Mouse (Mus musculus) intestine, embryonic 14.5 days (tissue): ENCODE data around the gene Dad1. TPM values are rescaled to one million over a fixed set of nuclear protein-coding genes. Genes with fewer than 3 reads are reported as not detected.

Source experiments
- ATAC-seq: fragments of 200-750 bp; cut with Nextera tagmentation; replicated peaks from 2 replicates; pipeline ENCODE4 v1.8.0; 2017; ENCODE audit warnings: low read depth, moderate number of reproducible peaks, moderate TSS enrichment, moderate library complexity; ENCODE audit not compliant: low FRiP score, low TSS enrichment
- DNase-seq: peaks from one replicate; pipeline ENCODE4 v3.0.0-alpha.2; 2018; ENCODE audit warnings: low spot score
- H3K27ac ChIP-seq: fragments of 300-500 bp; sonication (generic); 2 replicates; pipeline ENCODE4 v1.5.1; 2014; ENCODE audit warnings: low read depth, mild to moderate bottlenecking, control low read depth
- H3K27me3 ChIP-seq: fragments of 300-500 bp; sonication (generic); replicated peaks from 2 replicates; pipeline ENCODE4 v1.6.1; 2014; ENCODE audit warnings: low read length, control low read depth; ENCODE audit not compliant: control insufficient read depth, insufficient read depth
- H3K36me3 ChIP-seq: fragments of 300-500 bp; sonication (generic); 2 replicates; pipeline ENCODE4 v1.6.1; 2014; ENCODE audit warnings: low read length, control low read depth; ENCODE audit not compliant: control insufficient read depth, insufficient read depth
- H3K4me1 ChIP-seq: fragments of 300-500 bp; sonication (generic); replicated peaks from 2 replicates; pipeline ENCODE4 v1.6.1; 2014; ENCODE audit warnings: low read length, control low read depth, mixed read lengths; ENCODE audit not compliant: control insufficient read depth, insufficient read depth
- H3K4me2 ChIP-seq: fragments of 300-500 bp; sonication (generic); 2 replicates; pipeline ENCODE4 v1.6.1; 2014; ENCODE audit warnings: low read length
- H3K4me3 ChIP-seq: fragments of 300-500 bp; sonication (generic); 2 replicates; pipeline ENCODE4 v1.5.1; 2014; ENCODE audit warnings: low read depth, low read length, control low read depth, mixed read lengths
- H3K9ac ChIP-seq: fragments of 300-500 bp; sonication (generic); 2 replicates; pipeline ENCODE4 v1.6.1; 2014; ENCODE audit warnings: mild to moderate bottlenecking, low read length
- H3K9me3 ChIP-seq: fragments of 300-500 bp; sonication (generic); 2 replicates; pipeline ENCODE4 v1.6.1; 2016; ENCODE audit warnings: low read length, control low read depth; ENCODE audit not compliant: control insufficient read depth
- WGBS: fragments of 180-500 bp; shearing (Covaris S2); extraction: QIAGEN DNeasy Blood & Tissue Kit; methylation state at CpG from one replicate; pipeline ENCODE4 v1.1.7; 2014; 5-methylcytosine and 5-hydroxymethylcytosine counted together
- polyA plus RNA-seq: library from polyadenylated mRNA; unstranded; fragments of >200 nt; fragmentation: Nextera tagmentation; extraction: Ambion mirVana; gene quantifications from 2 replicates; pipeline ENCODE4 v1.2.1, GENCODE M21; 2014

Gene Dad1
- polyA plus RNA-seq, 1 experiment from 2014 or later: 449 TPM

DNA sequence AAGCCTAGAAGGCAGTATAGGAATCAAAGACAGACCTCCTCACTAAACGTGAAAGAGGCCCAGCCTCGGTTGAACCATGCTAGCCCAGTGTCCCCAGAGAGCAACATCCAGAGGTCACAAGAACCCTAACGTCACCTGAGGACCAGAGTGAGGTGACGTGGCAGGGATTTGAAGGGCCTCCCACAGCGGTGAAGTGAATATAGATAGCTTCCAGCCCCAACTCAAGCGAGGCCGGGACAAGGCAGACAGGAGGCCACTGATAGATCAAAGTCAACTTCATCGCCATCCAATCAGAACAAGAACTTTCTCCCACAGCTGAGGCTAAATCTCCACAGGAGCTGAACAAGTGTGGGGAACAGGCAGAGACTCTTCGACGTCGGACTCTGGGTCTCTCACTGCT lies 28.2 kb downstream of the Dad1 start:
- 89% methylated on average over 11 of the region's 11 CpGs for WGBS
- DNase-seq: no peak
- no peak overlapping the region for H3K4me2 ChIP-seq
- H3K9ac ChIP-seq: no peak overlapping the region
- H3K36me3 ChIP-seq: no peaks in the 10 kb centered on the region
- H3K27ac ChIP-seq: no peak overlapping the region
- no peaks in the 10 kb centered on the region for H3K9me3 ChIP-seq
- no peak for ATAC-seq
- H3K4me3 ChIP-seq: no peak overlapping the region
- no peaks in the 10 kb centered on the region for H3K27me3 ChIP-seq
- peaks cover 35% of the 10 kb centered on the region for H3K4me1 ChIP-seq

DNA sequence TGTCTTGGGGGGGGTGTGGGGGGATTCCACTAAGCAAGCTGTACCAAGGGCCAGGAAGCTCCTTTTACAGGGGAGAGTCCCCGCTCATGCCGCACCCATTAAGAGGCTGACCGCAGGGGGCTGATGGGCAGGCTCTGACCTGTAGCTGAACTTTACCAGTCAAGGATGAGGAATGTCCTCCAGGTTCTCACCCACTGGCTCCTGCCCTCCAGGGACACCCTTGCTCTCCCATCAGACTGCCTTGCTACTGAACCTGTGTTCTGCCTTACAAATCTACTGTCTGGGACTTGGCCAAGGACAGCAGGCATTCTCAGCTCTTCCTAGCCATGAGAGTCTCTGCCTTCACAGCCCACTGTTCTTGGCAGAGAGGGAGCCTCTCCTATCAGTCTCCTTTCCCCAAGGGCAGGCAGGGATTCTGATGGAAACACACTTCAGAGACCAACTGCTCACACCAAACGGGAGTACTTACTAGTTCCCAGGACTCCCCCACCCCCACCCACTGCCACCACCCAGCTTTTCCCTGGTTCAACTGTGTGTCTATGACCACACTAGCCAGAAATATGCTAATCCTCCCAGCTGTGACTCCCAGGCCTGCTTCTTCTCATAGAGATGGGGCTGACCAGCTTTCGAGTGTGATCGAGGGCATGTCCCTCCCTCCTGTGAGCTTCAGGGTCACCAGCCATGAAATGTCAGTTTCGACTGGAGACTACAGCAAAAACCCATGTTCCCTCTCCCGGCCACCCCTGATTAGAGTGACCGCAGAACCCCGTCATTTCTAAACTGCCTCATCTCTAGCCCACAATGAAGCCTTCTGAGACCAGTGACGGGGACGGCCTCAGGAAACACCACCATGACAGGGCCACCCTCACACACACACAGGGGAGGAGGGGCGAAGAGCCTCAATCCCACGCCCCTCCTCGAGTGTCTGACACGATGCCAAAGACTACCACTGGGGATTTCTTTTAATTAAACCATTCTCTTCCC lies 29.1 kb downstream of the Dad1 start:
- Histone ChIP-seq H3K4me2 (no peak overlapping the region), H3K9me3 (no peaks in the 10 kb centered on the region), H3K4me3 (no peak overlapping the region), H3K4me1 (peaks cover 34% of the 10 kb centered on the region), H3K27ac (no peak overlapping the region), H3K9ac (no peak overlapping the region), H3K36me3 (no peaks in the 10 kb centered on the region), H3K27me3 (no peaks in the 10 kb centered on the region)
- DNase-seq: no peak
- WGBS: 55% methylated on average over 16 of the region's 16 CpGs
- no peak for ATAC-seq

DNA sequence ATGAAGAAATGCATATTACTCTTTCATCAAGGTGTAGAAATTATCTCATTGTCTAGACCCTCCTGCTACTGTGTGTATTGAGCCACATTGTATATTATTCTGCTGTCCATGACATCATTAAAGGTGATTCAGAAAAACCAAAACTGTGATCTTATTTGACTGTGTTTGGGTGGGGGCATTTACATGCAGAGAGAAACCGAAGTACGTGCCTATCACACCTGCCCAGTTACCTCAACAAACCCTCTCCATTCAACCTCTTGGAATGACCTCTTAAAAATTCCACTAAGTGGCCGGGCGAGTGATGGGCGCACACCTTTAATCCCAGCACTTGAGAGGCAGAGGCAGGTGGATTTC lies 29.9 kb downstream of the Dad1 start:
- WGBS: 81% methylated on average over 5 of the region's 5 CpGs
- no peak overlapping the region for H3K9ac ChIP-seq
- H3K36me3 ChIP-seq: no peaks in the 10 kb centered on the region
- peaks cover 38% of the 10 kb centered on the region for H3K4me1 ChIP-seq
- DNase-seq (no peak), ATAC-seq (no peak)
- no peaks in the 10 kb centered on the region for H3K27me3 ChIP-seq
- H3K27ac ChIP-seq: no peak overlapping the region
- no peak overlapping the region for H3K4me2 ChIP-seq
- H3K9me3 ChIP-seq: no peaks in the 10 kb centered on the region
- H3K4me3 ChIP-seq: no peak overlapping the region

DNA sequence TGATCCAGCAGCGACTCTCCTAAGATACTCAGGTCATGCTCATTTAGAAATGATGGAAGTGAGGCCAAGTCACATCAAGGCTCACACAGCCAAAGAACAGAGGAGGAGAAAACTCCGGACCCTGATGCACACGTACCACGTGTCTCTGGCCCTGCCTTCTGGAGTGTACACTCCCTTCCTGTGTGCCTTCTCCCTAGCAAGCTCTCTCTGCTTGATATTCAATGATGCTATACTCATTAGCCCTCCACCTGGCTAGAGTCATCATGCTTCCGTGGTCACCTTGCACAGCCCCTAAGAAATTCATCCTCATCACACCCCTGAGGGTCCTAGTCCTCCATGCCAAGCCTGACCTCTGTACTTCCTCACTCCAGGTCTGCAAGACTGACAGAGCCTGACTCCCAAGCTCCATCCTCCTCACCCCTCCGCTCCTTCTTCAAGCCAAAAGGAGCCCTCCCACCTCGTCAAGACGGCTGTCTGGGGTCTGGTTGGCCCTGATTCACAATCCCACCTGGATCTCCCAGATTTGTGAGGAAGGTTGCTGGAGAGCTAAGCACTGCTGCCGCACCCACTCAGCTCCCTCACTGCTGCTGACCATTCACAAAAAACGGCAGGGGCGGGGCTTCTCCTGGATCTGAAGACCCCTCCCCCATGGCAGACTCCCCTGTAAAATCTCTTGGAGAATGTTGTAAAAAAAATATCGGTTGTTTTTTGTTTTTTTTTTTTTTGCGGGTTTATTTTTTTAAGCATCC lies 30.4 kb downstream of the Dad1 start:
- no peaks in the 10 kb centered on the region for H3K9me3 ChIP-seq

DNA sequence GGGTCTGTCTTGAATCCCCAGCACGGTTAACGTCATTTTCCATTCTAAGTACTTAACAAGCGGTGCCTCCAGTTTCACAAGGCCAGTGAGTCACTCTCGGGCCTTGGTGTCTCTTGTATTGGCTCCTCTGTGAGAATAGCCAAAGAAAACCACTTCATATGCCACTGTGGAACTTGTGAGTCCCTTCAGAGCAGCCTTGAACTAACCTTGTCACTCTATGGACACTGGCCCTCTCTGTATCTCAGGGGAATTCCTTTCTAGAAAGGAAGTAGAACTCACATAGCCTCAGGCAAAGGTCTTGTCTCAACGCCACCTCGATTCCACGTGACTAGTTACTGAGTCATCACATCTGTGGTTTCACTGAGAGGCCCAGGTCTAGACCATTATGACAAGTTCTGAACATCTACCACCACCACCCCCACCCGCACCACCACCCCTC lies 31.6 kb downstream of the Dad1 start:
- DNase-seq: no peak

More for the DNA sequence above, 30.4 kb downstream of the Dad1 start:
- H3K27ac ChIP-seq: no peak overlapping the region
- peaks cover 38% of the 10 kb centered on the region for H3K4me1 ChIP-seq
- ATAC-seq: no peak
- no peak for DNase-seq
- no peak overlapping the region for H3K4me3 ChIP-seq
- no peaks in the 10 kb centered on the region for H3K27me3 ChIP-seq
- WGBS: 54% methylated on average over 13 of the region's 13 CpGs
- no peaks in the 10 kb centered on the region for H3K36me3 ChIP-seq
- no peak overlapping the region for H3K9ac ChIP-seq
- H3K4me2 ChIP-seq: no peak overlapping the region

DNA sequence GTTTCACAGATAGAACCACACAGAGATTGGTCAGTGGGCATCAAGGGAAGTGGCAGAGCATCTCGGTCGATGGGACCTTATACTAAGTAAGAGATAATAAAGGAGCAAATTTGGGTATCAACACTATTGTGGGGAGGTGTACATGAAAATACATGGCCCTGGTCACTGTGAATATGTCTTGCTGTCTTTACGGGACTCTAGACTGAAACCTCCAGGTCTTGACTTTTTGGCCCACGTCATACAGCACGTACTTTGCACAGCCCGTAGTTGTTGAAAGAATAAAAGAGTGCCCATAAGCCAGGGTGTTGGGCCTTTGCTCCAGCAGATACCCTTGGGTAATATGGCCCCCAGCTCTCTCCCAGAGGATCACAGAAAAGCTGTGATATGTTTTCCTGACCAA lies 32.3 kb downstream of the Dad1 start:
- Histone ChIP-seq H3K4me3 (no peak overlapping the region), H3K9me3 (no peaks in the 10 kb centered on the region), H3K4me2 (no peak overlapping the region), H3K4me1 (peaks cover 30% of the 10 kb centered on the region), H3K27me3 (no peaks in the 10 kb centered on the region), H3K36me3 (no peaks in the 10 kb centered on the region), H3K9ac (no peak overlapping the region), H3K27ac (no peak overlapping the region)
- ATAC-seq (no peak), DNase-seq (no peak)
- WGBS: 94% methylated on average over 6 of the region's 6 CpGs

More for the DNA sequence above, 31.6 kb downstream of the Dad1 start:
- no peak overlapping the region for H3K4me3 ChIP-seq
- no peak overlapping the region for H3K9ac ChIP-seq
- H3K36me3 ChIP-seq: no peaks in the 10 kb centered on the region
- WGBS: 87% methylated on average over 8 of the region's 8 CpGs
- no peaks in the 10 kb centered on the region for H3K27me3 ChIP-seq
- no peak overlapping the region for H3K27ac ChIP-seq
- H3K4me1 ChIP-seq: peaks cover 36% of the 10 kb centered on the region
- no peak overlapping the region for H3K4me2 ChIP-seq
- ATAC-seq: no peak
- no peaks in the 10 kb centered on the region for H3K9me3 ChIP-seq

DNA sequence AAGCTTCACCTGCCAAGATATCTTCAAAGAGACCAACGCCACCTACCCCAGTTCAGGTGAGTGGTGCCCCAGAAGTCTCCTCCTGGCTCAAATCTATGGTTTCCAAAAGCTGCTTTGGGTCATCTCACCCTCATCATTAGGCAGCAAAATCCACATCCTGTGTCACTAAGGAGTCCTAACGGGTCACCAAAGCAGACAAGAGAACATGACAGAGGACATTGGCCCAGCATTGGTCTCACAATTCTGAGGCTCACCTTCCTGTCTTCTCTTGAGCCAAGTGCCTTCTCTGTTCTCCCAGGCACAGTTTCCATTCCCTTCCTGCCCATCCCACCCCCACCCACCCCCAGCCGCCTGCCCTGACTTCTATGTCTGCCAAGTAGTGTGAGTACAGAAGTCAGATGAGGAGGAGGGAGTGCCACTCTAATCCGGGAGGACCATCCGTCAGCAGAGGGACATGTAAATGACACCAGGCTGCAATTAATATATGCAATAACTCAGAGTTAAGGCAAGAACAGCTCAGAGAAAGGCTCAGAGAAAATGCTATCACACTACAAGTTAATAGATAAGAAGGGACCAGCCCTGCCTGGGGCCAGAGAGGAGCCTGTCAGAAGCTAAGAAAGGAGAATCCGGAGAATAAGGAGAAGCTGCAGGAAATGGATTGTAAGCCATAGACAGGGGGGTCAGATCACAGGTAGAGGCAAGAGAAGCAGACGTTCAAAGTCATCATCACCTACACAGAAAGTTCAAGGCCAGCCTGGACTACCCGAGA lies 33.0 kb downstream of the Dad1 start:
- Histone ChIP-seq H3K27ac (no peak overlapping the region), H3K4me2 (no peak overlapping the region), H3K4me1 (peaks cover 30% of the 10 kb centered on the region), H3K9me3 (no peaks in the 10 kb centered on the region), H3K36me3 (no peaks in the 10 kb centered on the region), H3K4me3 (no peak overlapping the region), H3K9ac (no peak overlapping the region), H3K27me3 (no peaks in the 10 kb centered on the region)
- WGBS: 73% methylated on average over 8 of the region's 8 CpGs
- DNase-seq (no peak), ATAC-seq (no peak)

DNA sequence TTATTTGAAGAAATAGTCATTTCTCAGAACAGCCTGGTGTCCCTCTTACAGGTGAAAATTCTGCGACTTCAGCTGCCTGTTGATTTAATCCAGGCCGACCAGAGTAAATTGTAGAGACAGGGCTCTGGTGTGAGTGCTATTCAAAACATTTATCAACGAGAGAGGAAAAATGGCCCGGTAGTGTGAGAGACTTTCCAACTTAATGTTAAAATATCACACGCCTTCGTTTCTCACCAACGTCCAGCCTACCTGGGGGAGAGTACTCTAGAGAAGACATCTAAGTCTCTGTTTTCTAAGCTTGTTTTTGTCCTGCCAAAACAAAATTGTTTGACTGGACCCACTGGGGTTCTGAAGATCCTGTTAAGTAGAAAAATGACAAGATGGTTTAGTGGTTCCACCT lies 34.1 kb downstream of the Dad1 start:
- Histone ChIP-seq H3K27me3 (no peaks in the 10 kb centered on the region), H3K36me3 (no peaks in the 10 kb centered on the region), H3K9me3 (no peaks in the 10 kb centered on the region), H3K9ac (no peak overlapping the region), H3K27ac (no peak overlapping the region), H3K4me2 (no peak overlapping the region), H3K4me1 (peaks cover 31% of the 10 kb centered on the region), H3K4me3 (no peak overlapping the region)
- DNase-seq (no peak), ATAC-seq (no peak)
- 41% methylated on average over 7 of the region's 7 CpGs for WGBS
